Mouse (Mus musculus): Measurements from ENCODE around the gene Slc45a3. TPM values are rescaled to one million over a fixed set of nuclear protein-coding genes. Genes with fewer than 3 reads are reported as not detected.

Gene Slc45a3
- total RNA-seq, 4 experiments from 2014 or later: 0.65 to 1.9 (median 0.79) TPM

GRCm38 (mm10) chr1:131992561-131993001 lies 29.8 kb downstream of the Slc45a3 start:
- DNase-seq (ENCODE audit: low spot score in 2 of 2): no peak

DNA sequence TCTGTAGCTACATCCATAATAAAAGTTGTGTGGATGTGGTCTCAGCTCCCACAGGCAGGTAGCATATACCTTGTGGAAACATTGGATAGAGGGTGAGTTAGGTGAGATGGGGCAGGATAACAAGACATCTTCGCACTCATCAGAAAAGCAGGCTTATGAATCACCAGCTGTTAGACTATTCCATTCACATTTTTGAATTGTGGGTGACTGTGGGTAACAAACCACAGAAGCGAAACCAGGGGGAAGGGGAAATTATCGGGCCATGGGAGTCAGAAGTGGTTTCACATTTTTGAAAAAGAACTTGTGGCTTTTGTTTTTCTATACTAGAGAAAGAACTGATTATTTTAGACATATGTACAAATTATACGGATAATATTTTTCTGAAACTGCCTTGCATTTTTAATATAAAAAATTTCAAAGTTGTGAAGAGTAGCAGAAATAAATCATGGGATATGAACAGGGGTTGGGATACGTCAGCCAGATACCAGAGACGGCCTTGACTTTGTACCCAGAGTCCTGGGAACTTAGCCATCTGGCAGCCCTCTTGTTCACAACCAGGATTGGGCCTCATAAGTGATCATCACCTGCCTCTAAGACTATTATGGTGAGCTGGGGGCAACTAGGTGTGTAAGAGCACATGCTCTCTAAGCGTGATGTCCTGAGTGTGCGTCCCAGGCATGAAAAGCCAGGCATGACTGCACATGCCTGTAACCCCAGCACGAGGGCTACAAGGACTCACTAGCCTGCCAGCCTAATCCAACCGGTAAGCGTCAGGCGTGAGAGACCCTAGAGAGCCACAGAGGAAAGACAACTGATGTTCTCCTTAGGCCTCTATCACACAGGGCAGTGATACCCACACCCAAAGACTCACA lies 30.6 kb downstream of the Slc45a3 start:
- no peak for DNase-seq (ENCODE audit: low spot score in 2 of 2)

- peak in 1 of 2 experiments; percentile 35 for DNase-seq (ENCODE audit: low spot score in 2 of 2)
Measured at GRCm38 (mm10) chr1:131995062-131995461, 32.3 kb downstream of the Slc45a3 start.

GRCm38 (mm10) chr1:132000506-132000905 lies 37.7 kb downstream of the Slc45a3 start:
- no peak for DNase-seq (ENCODE audit: low spot score in 2 of 2)

GRCm38 (mm10) chr1:132001880-132002330 lies 39.1 kb downstream of the Slc45a3 start:
- no peak for DNase-seq (ENCODE audit: low spot score in 2 of 2)

- no peak for DNase-seq (ENCODE audit: low spot score in 2 of 2)
Measured at GRCm38 (mm10) chr1:132003111-132003510, 40.3 kb downstream of the Slc45a3 start.

DNA sequence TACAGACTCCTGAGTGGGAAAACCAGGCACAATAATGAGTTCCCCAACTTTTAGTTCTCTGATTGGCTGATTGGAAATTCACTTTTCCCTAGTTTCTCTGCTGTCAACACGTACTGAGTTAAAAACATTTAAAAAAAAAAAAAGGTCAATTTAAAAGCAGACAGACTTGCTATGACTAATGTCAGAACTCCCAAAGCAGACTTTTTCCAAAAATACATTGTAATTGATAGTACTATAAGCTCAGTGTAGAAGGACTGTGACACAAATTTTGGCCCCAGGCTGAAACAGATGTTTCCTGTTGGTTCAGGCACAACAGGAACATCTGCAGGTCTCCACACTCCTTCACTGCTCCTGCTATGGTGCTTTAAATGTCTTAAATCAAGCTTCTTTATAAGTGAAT lies 41.0 kb downstream of the Slc45a3 start:
- DNase-seq (ENCODE audit: low spot score in 2 of 2): no peak

GRCm38 (mm10) chr1:132004574-132005180 lies 41.9 kb downstream of the Slc45a3 start:
- DNase-seq (ENCODE audit: low spot score in 2 of 2): no peak

DNA sequence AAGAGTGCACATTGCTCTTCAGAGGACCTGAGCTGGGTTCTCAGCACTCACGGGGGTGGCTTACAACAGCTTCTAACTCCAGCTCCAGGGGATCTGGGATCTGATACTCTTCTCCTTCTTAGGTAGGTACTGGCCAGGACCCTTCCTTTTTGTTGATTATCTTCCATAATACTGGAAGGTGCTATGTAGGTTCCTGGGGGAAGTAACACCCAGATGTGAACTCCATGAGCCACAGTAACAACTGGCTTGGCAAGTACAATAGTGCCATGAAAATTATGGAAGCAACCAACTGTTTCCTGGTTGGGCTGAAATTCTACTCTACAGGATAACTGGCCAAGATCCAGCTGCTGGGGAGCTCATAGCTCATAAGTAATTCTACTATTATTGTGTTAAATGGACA lies 42.7 kb downstream of the Slc45a3 start:
- DNase-seq (ENCODE audit: low spot score in 2 of 2): no peak

GRCm38 (mm10) chr1:132006046-132006445 lies 43.3 kb downstream of the Slc45a3 start:
- DNase-seq (ENCODE audit: low spot score in 2 of 2): no peak

- no peak for DNase-seq (ENCODE audit: low spot score in 2 of 2)
Measured at GRCm38 (mm10) chr1:132006721-132007120, 44.0 kb downstream of the Slc45a3 start.

GRCm38 (mm10) chr1:132007282-132007815 lies 44.6 kb downstream of the Slc45a3 start, which contains the start of gene Elk4:
TSS of gene Elk4 (plus strand) at chr1:132007607.
- DNase-seq (ENCODE audit: low spot score in 2 of 2): peak; percentile 78 to 81

DNA sequence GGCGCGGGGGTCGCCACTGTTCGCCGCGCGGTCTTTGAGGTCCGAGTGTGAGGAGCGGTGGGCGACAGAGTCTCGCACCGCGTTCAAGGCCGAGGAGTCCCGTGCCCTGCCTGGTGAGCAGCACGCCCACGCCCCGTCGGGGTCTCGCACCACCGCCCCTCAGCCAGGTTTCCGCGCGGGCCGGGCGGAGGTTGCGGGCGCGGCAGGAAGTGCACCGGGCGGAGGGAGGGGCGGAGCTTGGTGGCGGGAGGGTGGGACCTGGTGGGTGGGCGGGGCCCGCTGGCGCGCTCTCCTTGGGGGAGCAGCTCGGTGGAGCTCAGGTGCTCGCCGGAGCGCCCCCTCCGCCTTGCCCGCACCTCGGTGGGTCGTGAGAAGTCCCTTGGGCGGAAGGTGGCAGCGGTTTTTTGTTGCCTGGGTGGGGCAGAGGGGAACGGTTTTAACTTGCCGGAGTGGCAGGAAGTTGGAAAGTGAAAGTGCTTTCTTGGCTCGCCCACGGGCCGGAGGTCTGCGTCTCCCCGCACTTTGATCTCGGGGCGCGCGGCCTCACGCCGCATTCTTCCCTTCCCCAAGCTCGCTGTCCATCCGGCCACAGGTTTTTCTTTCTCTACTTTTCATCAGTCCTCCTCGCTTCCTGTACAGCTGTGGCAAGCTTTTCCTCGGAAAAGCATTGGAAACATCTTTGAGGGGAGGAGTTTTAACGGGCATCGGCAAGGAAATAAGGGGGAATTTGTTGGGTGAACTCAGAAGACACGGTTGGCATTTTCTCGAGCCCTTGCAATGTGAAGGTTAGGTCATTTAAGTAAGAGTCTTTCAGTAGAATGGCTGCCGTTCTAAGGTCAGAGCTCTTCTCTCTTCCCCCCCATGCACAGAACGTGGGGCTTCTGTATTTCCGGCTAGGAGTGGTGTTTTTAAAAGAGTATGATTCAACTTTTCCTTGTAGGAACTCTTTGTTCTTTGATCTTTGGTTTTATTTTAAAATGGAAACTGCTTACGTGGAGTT lies 45.4 kb downstream of the Slc45a3 start:
- peak; percentile 66 to 72 for DNase-seq (ENCODE audit: low spot score in 2 of 2)

DNA sequence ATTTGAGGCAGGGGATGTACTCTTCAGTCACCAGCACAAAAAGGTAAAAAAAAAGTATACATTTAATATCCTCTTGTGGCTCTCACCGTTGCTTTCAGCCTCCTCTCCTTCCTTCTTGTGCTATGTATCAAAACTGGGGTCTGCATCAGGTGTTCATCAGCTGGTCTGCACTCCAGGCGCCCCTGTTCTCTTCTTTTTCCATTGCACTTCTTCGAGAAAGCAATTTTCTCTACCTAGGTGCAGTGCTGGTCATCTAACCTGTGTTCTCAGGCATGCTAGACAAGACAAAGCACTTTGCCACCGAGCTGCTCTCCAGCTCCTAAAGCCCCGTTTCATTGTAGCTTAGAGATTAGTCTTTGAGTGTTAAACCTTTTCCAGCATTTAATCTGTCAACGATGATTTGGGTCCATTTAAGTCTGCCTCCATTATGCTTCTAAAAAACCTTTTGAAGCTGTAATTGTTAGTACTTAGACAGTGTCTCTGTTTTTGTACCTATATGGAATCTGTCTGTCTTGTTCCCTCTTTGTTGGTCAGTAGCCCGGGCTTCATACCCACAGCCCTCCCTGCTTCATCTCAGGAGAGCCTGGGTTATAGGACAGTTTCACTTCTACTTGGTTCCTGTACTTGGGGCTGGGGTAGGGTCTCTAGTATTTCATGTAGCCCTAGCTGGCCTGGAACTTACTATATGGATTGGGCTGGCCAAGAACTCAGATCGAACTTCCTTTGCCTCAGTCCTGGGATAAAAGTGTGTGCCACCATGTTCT lies 46.3 kb downstream of the Slc45a3 start:
- DNase-seq (ENCODE audit: low spot score in 2 of 2): no peak

DNA sequence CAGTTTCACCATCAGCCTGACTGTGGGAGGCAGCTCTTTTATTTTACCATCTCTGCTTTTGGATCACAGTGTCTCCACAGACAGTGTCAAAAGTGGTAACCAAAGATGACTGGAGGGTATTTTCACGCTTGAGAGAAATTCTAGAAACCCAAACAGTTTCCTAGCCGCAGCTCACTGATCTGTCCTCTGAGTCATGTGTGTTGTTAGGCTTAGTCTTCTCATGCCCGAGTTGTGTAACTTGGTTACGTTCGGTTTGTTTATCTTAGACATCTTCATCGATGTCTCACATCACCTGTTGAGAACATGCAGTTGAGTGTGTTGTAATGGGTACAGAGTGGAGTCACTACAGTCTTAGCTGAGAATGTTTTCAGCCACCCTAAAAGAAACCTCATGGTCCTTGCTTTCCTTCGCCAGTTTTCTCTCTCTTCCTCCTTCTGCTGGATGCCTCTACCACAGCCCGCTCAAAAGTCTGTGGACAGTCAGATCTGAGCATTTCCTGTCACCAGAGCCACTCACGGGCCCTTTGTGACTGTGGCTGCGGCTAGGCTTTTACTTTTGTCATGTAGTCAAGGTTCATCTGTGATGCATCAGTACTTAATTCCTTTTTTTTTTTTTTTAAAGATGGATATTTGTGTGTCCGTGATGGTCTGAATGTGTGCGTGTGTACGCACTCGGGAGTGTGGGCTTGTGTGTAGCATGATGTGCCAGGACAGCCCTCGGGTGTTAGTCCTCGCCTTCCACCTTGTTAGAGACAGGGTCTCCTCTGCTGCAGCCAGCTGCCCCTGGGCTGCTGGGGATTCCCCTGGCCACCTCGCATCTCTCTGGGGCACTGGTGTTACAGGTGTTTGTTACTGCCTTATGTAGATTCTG lies 48.1 kb downstream of the Slc45a3 start:
- no peak for DNase-seq (ENCODE audit: low spot score in 2 of 2)

DNA sequence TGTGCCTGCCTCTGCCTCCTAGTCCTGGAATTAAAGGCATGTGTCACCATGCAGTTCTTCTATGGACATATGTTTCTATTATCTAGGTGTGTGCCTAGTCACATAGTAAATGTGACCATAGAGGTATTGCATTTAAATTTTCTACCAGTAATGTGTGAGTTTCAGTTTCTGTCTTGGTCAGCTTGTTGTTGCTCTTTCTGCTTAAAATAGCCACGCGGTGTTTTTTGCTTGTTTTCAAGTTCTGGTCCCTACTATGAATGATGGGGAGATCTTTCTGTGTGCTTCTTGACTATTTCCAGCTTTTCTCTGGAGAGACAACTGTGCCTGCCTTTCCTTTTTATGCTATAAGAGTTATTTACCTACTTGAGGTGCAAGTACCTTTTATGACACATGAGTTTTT lies 49.0 kb downstream of the Slc45a3 start:
- DNase-seq (ENCODE audit: low spot score in 2 of 2): no peak

- no peak for DNase-seq (ENCODE audit: low spot score in 2 of 2)
Measured at GRCm38 (mm10) chr1:132012861-132013260, 50.1 kb downstream of the Slc45a3 start.

GRCm38 (mm10) chr1:132014800-132015199 lies 52.0 kb downstream of the Slc45a3 start:
- DNase-seq (ENCODE audit: low spot score in 2 of 2): no peak

DNA sequence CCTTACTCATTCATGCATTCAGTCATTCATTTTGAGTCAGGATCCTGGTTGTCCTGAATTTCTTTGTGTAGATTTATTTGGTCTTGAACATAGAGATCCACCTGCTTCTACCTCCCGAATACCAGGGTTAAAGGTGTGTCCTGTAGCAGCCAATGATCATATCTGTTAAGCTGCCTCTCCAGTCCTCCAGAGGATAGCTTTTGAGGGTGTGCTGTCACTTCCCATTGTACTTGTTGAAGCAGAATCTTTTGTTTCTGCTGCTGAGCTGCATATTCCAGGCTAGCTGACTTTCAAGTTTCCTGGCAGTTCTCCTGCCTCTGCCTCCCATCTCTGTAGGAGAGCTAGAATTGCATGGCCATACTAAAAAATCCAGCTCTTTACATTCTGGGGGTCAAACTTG lies 53.9 kb downstream of the Slc45a3 start:
- DNase-seq (ENCODE audit: low spot score in 2 of 2): no peak

All from left cerebral cortex, adult 8-10 months (tissue).